Mouse (Mus musculus) neural tube, embryonic 12.5 days (tissue): ENCODE data around the gene Sox8. TPM values are rescaled to one million over a fixed set of nuclear protein-coding genes. Genes with fewer than 3 reads are reported as not detected.

Experiments
- ATAC-seq: fragments of 200-750 bp; cut with Nextera tagmentation; 2 replicates; pipeline ENCODE4 v1.8.0; 2017; ENCODE audit warnings: low read depth, mild to moderate bottlenecking, moderate TSS enrichment, moderate library complexity; ENCODE audit not compliant: low FRiP score
- H3K27ac ChIP-seq: fragments of 300-500 bp; sonication (generic); 2 replicates; pipeline ENCODE4 v1.5.1; 2016
- H3K27me3 ChIP-seq: fragments of 300-500 bp; sonication (generic); replicated peaks from 2 replicates; pipeline ENCODE4 v1.6.1; 2016; ENCODE audit warnings: mild to moderate bottlenecking
- H3K36me3 ChIP-seq: fragments of 300-500 bp; sonication (generic); 2 replicates; pipeline ENCODE4 v1.6.1; 2016; ENCODE audit warnings: mild to moderate bottlenecking
- H3K4me1 ChIP-seq: fragments of 300-500 bp; sonication (generic); 2 replicates; pipeline ENCODE4 v1.6.1; 2016
- H3K4me2 ChIP-seq: fragments of 300-500 bp; sonication (generic); replicated peaks from 2 replicates; pipeline ENCODE4 v1.6.1; 2016; ENCODE audit warnings: mild to moderate bottlenecking
- H3K4me3 ChIP-seq: fragments of 300-500 bp; sonication (generic); 2 replicates; pipeline ENCODE4 v1.5.1; 2016
- H3K9ac ChIP-seq: fragments of 300-500 bp; sonication (generic); 2 replicates; pipeline ENCODE4 v1.6.1; 2016; ENCODE audit warnings: mild to moderate bottlenecking
- H3K9me3 ChIP-seq: fragments of 300-500 bp; sonication (generic); 2 replicates; pipeline ENCODE4 v1.6.1; 2016; ENCODE audit warnings: mild to moderate bottlenecking
- WGBS: fragments of 180-500 bp; shearing (Covaris S2); methylation state at CpG from one replicate; pipeline ENCODE4 v1.1.7; 2016; 5-methylcytosine and 5-hydroxymethylcytosine counted together
- polyA plus RNA-seq: library from polyadenylated mRNA; unstranded; fragments of >200 nt; fragmentation: Nextera tagmentation; extraction: Ambion mirVana; gene quantifications from 2 replicates; pipeline ENCODE4 v1.2.1, GENCODE M21; 2016

Sox8 gene
- 8.1 and 9.5 TPM in 2 replicates for polyA plus RNA-seq

GRCm38 (mm10) chr17:25570648-25571452, at the start of gene Sox8:
Gene Sox8 (minus strand): TSS chr17:25570686.
- Histone ChIP-seq H3K4me3 (peak within 1 kb of the TSS; percentile 41), H3K27me3 (peaks cover 29% of the 10 kb centered on the region), H3K4me1 (peaks cover 39% of the 10 kb centered on the region), H3K4me2 (peak within 1 kb of the TSS; percentile 98), H3K9me3 (no peaks in the 10 kb centered on the region), H3K36me3 (peaks cover 3% of the 10 kb centered on the region; the same call in 1 of the 2 replicates), H3K27ac (no peak within 1 kb of the TSS), H3K9ac (peak within 1 kb of the TSS; percentile 58)
- ATAC-seq: peak; percentile 75
- WGBS: under 1% methylated on average over 61 of the region's 61 CpGs

DNA sequence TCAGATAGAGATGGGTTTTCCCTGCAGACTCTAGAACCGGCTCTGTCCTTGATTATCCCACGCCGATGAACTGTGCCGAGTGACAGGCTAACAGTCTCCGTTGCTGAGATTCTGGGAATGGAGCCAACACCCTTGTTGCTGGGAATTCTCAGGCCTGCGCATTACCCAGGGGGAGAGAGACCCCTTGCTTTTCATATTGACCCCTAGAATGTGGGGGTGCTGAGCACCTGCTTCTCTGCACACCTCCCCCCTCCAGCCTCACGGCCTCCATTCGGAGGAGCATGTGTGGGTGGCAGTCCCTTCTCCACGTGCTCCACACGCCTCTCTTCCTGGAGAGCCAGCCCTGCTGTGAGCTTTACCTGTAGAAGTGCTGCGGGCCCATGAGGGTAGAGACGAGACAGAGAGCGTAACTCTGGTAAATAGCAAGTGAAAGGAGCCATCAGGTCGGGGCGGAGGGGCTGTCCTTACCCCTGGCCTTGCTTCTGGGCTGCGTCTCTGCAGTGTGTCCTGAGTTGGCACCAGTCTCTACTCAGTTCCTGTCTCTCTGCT, 48.1 kb upstream of the Sox8 start:
- Histone ChIP-seq H3K27me3 (0 out of 2 replicates have a peak, but pooled peaks cover 2% of the 10 kb centered on the region), H3K36me3 (peaks cover 12% of the 10 kb centered on the region), H3K4me2 (peak overlapping the region; percentile 31; the same call in 1 of the 2 replicates), H3K9ac (no peak overlapping the region), H3K9me3 (no peaks in the 10 kb centered on the region), H3K4me1 (peaks cover 17% of the 10 kb centered on the region), H3K4me3 (no peak overlapping the region), H3K27ac (0 out of 2 replicates have a peak overlapping the region, but pooled peaks have one; percentile 7)
- 58% methylated on average over 16 of the region's 16 CpGs for WGBS
- ATAC-seq: peak; percentile 65

DNA sequence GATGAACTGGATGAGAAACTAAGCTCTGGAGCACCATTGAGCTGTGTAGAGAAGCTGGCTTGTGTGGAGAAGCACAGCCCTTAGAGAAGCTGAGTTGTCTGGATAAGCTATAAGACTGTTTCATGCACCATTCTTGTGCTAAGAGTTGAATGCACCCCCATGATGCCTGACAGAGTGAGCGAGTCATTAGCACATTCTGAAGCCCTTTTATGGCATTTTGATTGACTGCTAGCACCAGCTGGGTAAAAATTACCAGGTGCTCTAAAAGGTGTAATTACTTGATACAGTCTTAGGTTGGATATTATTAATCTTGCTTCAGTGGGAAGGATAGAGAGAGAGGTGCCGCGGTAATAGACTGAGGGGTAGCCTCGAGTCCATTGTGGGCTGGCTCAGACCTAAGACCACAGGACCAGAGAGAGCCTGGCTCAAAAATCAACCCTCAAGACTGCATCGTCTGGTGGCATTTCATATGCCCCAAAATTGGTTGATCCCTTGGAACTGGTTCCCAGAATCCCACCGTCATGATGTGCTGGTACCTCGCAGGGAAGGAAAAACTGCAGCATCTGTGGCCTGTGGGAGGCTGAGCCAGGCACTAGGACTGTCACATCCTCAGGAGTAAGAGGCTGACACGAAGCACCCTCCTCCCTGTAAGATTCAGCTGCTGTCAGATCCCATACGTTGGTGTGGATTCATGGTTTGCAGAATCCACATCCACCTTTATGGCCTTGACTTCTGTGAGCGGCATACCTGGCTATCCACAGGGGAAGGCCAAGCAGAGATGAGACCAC, 44.4 kb upstream of the Sox8 start:
- Histone ChIP-seq H3K4me1 (peaks cover 24% of the 10 kb centered on the region), H3K9ac (no peak overlapping the region), H3K36me3 (peaks cover 26% of the 10 kb centered on the region), H3K4me3 (no peak overlapping the region), H3K27ac (no peak overlapping the region), H3K9me3 (no peaks in the 10 kb centered on the region), H3K4me2 (no peak overlapping the region), H3K27me3 (no peaks in the 10 kb centered on the region)
- 90% methylated on average over 10 of the region's 10 CpGs for WGBS
- ATAC-seq: no peak

DNA sequence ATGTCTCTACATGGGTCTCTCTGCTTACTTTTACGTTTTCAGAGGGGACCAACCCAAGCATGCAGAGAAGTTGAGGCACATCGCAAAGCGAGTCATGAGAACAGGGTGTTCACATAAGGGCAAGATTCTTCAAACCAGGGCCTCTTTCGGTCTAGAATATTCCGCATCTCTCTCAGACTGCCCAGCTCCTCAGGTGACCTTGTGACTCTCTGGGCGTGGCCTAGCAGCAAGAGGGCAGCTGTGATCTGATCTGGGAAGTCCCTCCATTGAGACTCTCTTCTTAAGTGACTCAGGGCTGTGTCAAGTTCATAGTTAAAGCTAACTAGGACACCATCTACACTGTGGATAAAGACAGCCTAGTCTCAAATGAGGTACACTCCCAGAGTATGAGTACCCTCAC, 42.8 kb upstream of the Sox8 start:
- Histone ChIP-seq H3K4me3 (no peak overlapping the region), H3K4me2 (no peak overlapping the region), H3K27me3 (no peaks in the 10 kb centered on the region), H3K9ac (no peak overlapping the region), H3K27ac (no peak overlapping the region), H3K4me1 (peaks cover 26% of the 10 kb centered on the region), H3K36me3 (peaks cover 26% of the 10 kb centered on the region), H3K9me3 (no peaks in the 10 kb centered on the region)
- WGBS: 95% methylated on average over 6 of the region's 6 CpGs
- no peak for ATAC-seq

DNA sequence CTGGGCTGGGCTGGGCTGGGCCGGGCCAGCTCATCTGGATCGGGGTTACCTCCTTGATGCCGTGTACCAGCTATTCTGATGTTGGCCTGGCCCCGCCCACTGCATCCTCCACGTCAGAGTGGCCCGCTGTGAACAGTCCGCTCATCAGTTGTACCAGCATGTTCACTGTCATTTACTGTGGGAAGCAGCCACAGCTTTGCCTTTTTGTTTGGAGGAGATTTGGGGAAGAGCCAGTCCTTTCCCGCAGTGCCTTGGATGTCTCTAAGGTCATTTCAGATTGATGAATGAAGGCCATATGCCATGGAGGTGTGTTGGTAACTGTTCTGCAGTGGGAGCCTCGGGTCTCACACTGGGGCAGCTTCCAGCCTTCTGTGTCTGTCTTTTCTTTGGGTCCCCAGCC, 42.1 kb upstream of the Sox8 start:
- Histone ChIP-seq H3K9me3 (no peaks in the 10 kb centered on the region), H3K27me3 (no peaks in the 10 kb centered on the region), H3K4me1 (peaks cover 21% of the 10 kb centered on the region), H3K9ac (no peak overlapping the region), H3K4me2 (no peak overlapping the region), H3K36me3 (peaks cover 26% of the 10 kb centered on the region), H3K4me3 (no peak overlapping the region), H3K27ac (no peak overlapping the region)
- ATAC-seq: no peak
- 85% methylated on average over 9 of the region's 9 CpGs for WGBS

DNA sequence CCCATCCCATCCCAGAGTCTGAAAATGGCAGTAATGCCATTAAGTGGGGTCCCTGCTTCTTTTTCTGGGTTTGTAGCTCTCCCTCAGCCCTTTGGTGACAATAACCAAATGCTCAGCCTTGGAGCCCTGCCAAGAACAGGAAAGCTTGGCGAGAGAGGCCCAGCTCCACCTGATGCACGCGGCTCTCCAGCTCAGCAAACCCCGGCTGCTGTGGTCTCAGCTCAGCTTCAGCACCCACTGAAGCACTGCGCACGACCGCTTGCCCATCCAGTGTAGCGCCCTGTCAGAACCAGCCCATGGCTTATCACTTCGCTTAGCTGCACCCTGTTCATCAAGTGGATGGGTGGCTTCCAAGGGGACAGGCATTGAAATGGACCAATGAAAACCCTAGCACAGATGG, 39.7 kb upstream of the Sox8 start:
- Histone ChIP-seq H3K4me1 (peaks cover 21% of the 10 kb centered on the region), H3K36me3 (peaks cover 23% of the 10 kb centered on the region), H3K4me3 (no peak overlapping the region), H3K9me3 (no peaks in the 10 kb centered on the region), H3K27ac (0 out of 2 replicates have a peak overlapping the region, but pooled peaks have one; percentile 15), H3K4me2 (no peak overlapping the region), H3K27me3 (no peaks in the 10 kb centered on the region), H3K9ac (no peak overlapping the region)
- ATAC-seq: peak; percentile 25; the same call in 1 of the 2 replicates
- WGBS: 65% methylated on average over 9 of the region's 9 CpGs

- 66% methylated on average over 3 of the region's 3 CpGs for WGBS
- Histone ChIP-seq H3K36me3 (peaks cover 23% of the 10 kb centered on the region), H3K4me1 (peaks cover 21% of the 10 kb centered on the region), H3K27me3 (no peaks in the 10 kb centered on the region), H3K27ac (no peak overlapping the region), H3K9ac (no peak overlapping the region), H3K4me2 (no peak overlapping the region), H3K9me3 (no peaks in the 10 kb centered on the region), H3K4me3 (no peak overlapping the region)
- ATAC-seq: peak; percentile 34; the same call in 1 of the 2 replicates
Observed at GRCm38 (mm10) chr17:25609506-25609828, 39.0 kb upstream of the Sox8 start.

- no peaks in the 10 kb centered on the region for H3K9me3 ChIP-seq
- WGBS: 61% methylated on average over 10 of the region's 10 CpGs
- no peak overlapping the region for H3K4me3 ChIP-seq
- no peaks in the 10 kb centered on the region for H3K27me3 ChIP-seq
- H3K27ac ChIP-seq: 0 out of 2 replicates have a peak overlapping the region, but pooled peaks have one; percentile 26
- H3K4me1 ChIP-seq: peaks cover 24% of the 10 kb centered on the region
- no peak overlapping the region for H3K9ac ChIP-seq
- ATAC-seq: 0 out of 2 replicates have a peak, but pooled peaks have one; percentile 7
- no peak overlapping the region for H3K4me2 ChIP-seq
- H3K36me3 ChIP-seq: peaks cover 18% of the 10 kb centered on the region
Observed at GRCm38 (mm10) chr17:25608821-25609505, 38.5 kb upstream of the Sox8 start.

GRCm38 (mm10) chr17:25608137-25608785, 37.8 kb upstream of the Sox8 start:
- no peak overlapping the region for H3K9ac ChIP-seq
- no peaks in the 10 kb centered on the region for H3K9me3 ChIP-seq
- ATAC-seq: no peak
- no peak overlapping the region for H3K27ac ChIP-seq
- H3K36me3 ChIP-seq: peaks cover 11% of the 10 kb centered on the region
- H3K4me2 ChIP-seq: no peak overlapping the region
- WGBS: 90% methylated on average over 11 of the region's 11 CpGs
- H3K4me1 ChIP-seq: peaks cover 26% of the 10 kb centered on the region
- no peak overlapping the region for H3K4me3 ChIP-seq
- no peaks in the 10 kb centered on the region for H3K27me3 ChIP-seq

DNA sequence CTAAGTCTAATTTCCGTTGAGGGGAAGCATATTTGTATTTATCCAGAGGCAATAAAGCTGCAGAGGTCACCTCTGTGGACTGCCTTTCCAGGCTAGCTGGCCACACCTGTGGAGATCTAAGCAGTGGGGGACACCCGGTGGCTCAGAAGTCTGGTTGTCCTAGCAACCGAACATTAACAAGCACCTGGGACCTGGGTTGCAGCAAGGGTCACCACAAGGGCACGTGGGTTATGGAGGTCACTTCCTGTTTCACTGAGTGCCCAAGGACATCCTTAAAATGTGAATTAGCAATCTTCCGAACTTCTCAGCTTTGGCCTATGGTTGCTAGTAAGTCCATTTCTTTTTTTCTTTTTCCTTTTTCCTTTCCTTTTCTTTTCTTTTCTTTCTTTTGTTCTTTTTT, 33.7 kb upstream of the Sox8 start:
- WGBS: 42% methylated on average over 5 of the region's 5 CpGs
- H3K4me3 ChIP-seq: no peak overlapping the region
- no peaks in the 10 kb centered on the region for H3K27me3 ChIP-seq
- no peak overlapping the region for H3K9ac ChIP-seq
- peaks cover 16% of the 10 kb centered on the region for H3K4me1 ChIP-seq
- H3K4me2 ChIP-seq: no peak overlapping the region
- no peak overlapping the region for H3K27ac ChIP-seq
- H3K9me3 ChIP-seq: no peaks in the 10 kb centered on the region
- H3K36me3 ChIP-seq: no peaks in the 10 kb centered on the region; the same call in 1 of the 2 replicates
- ATAC-seq: no peak

GRCm38 (mm10) chr17:25602366-25602765, 31.9 kb upstream of the Sox8 start:
- Histone ChIP-seq H3K27me3 (no peaks in the 10 kb centered on the region), H3K27ac (no peak overlapping the region), H3K36me3 (peaks cover 6% of the 10 kb centered on the region; the same call in 1 of the 2 replicates), H3K4me1 (peaks cover 9% of the 10 kb centered on the region; the same call in 1 of the 2 replicates), H3K4me3 (no peak overlapping the region), H3K9ac (no peak overlapping the region), H3K9me3 (no peaks in the 10 kb centered on the region), H3K4me2 (no peak overlapping the region)
- no peak for ATAC-seq
- 79% methylated on average over 8 of the region's 8 CpGs for WGBS
